Mouse (Mus musculus) liver, embryonic 14.5 days (tissue): ENCODE data around the gene Tbx1. TPM values are rescaled to one million over a fixed set of nuclear protein-coding genes. Genes with fewer than 3 reads are reported as not detected.

Experiments
- ATAC-seq: fragments of 200-750 bp; cut with Nextera tagmentation; 2 replicates; pipeline ENCODE4 v1.8.0; 2017; ENCODE audit warnings: moderate number of reproducible peaks, mild to moderate bottlenecking, moderate library complexity; ENCODE audit not compliant: insufficient read depth
- DNase-seq, 3 experiments: peaks; one replicate each; pipeline ENCODE4 v3.0.0-alpha.2; 2012 to 2013; ENCODE audit warnings: low read depth in 3 of 3, low spot score in 3 of 3
- H3K27ac ChIP-seq: fragments of 300-500 bp; sonication (generic); 2 replicates; pipeline ENCODE4 v1.5.1; 2014; ENCODE audit warnings: moderate library complexity, mild to moderate bottlenecking, control low read depth, inconsistent platforms
- H3K27me3 ChIP-seq: fragments of 300-500 bp; sonication (generic); 2 replicates; pipeline ENCODE4 v1.6.1; 2014; ENCODE audit warnings: mild to moderate bottlenecking, low read length, moderate library complexity; ENCODE audit not compliant: control insufficient read depth, insufficient read depth
- H3K36me3 ChIP-seq: fragments of 300-500 bp; sonication (generic); replicated peaks from 2 replicates; pipeline ENCODE4 v1.6.1; 2014; ENCODE audit warnings: low read depth; ENCODE audit not compliant: control insufficient read depth, insufficient read depth
- H3K4me1 ChIP-seq, 2 experiments: fragments of 200-500 bp in 1 of 2; fragments of 300-500 bp in 1 of 2; sonication (generic) in 1 of 2; replicated peaks; 2 replicates each; pipeline ENCODE4 v1.6.1; 2012 to 2014; ENCODE audit warnings: antibody characterized with exemption in 1 of 2, inconsistent platforms in 1 of 2, low read length in 1 of 2; ENCODE audit not compliant: control insufficient read depth in 2 of 2, insufficient read depth in 2 of 2
- H3K4me2 ChIP-seq: fragments of 300-500 bp; sonication (generic); 2 replicates; pipeline ENCODE4 v1.6.1; 2014; ENCODE audit warnings: low read depth, mild to moderate bottlenecking, control low read depth, moderate library complexity
- H3K4me3 ChIP-seq, 2 experiments: fragments of 200-500 bp in 1 of 2; fragments of 300-500 bp in 1 of 2; sonication (generic) in 1 of 2; 2 replicates each; pipeline ENCODE4 v1.5.1; 2012 to 2014; ENCODE audit warnings: low read depth in 2 of 2, low read length in 2 of 2, mild to moderate bottlenecking in 2 of 2, control low read depth in 1 of 2, inconsistent platforms in 1 of 2, moderate library complexity in 1 of 2; ENCODE audit not compliant: insufficient read depth in 1 of 2
- H3K9ac ChIP-seq: fragments of 300-500 bp; sonication (generic); replicated peaks from 2 replicates; pipeline ENCODE4 v1.6.1; 2014; ENCODE audit warnings: mild to moderate bottlenecking, control low read depth, moderate library complexity
- H3K9me3 ChIP-seq: fragments of 300-500 bp; sonication (generic); 2 replicates; pipeline ENCODE4 v1.6.1; 2016; ENCODE audit warnings: low read length, mixed read lengths; ENCODE audit not compliant: control insufficient read depth
- CTCF ChIP-seq: IDR thresholded peaks from 2 replicates; pipeline ENCODE4 v1.5.1; 2016; ENCODE audit warnings: antibody characterized with exemption, low read depth, control low read depth
- EP300 ChIP-seq: IDR thresholded peaks from 2 replicates; pipeline ENCODE4 v1.6.1; 2016; ENCODE audit warnings: antibody characterized with exemption, low read depth
- WGBS: fragments of 180-500 bp; shearing (Covaris S2); extraction: QIAGEN DNeasy Blood & Tissue Kit; methylation state at CpG from one replicate; pipeline ENCODE4 v1.1.7; 2014; ENCODE audit not compliant: insufficient replicate concordance; 5-methylcytosine and 5-hydroxymethylcytosine counted together
- polyA plus RNA-seq, 2 experiments: library from polyadenylated mRNA; depleted of rRNA in 1 of 2; stranded (reverse) in 1 of 2; unstranded in 1 of 2; fragments of >200 nt; fragmentation: Nextera tagmentation in 1 of 2; extraction: Ambion mirVana in 1 of 2; gene quantifications; 2 replicates each; pipeline versions ENCODE4 v1.2.1 to v1.2.3; 2012 to 2014

The Tbx1 gene
- polyA plus RNA-seq, 2 experiments = 0.02 TPM; not detected in 1

GRCm38 (mm10) chr16:18596255-18596654 is 5.8 kb upstream of the Tbx1 start:
- peaks cover 16% of the 10 kb centered on the region for H3K27me3 ChIP-seq

DNA sequence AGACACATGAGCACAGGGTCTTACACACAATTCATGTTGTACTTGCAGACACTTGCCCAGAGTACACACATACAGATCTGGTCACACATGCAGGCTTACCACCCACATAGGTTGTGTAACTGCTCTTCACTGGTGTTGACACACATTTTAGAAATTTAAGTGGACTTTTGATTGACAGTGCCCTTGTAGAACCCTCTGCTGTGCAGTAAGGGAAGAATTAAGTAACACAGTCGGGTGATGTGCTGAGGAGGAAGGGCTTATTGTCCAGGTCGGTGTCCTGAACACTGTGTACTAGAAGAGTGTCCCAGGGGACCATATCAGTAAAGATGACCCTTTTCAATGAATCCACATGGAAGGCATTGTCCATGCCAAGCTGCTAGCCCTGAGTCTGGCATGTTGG is 3.5 kb upstream of the Tbx1 start:
- 36% methylated on average over 2 of the region's 2 CpGs for WGBS
- no peak for ATAC-seq
- peaks cover 39% of the 10 kb centered on the region for H3K27me3 ChIP-seq
- H3K4me3 ChIP-seq = no peak overlapping the region
- no peak overlapping the region for H3K9ac ChIP-seq
- H3K27ac ChIP-seq = no peak overlapping the region
- no peaks in the 10 kb centered on the region for H3K36me3 ChIP-seq
- TF ChIP-seq EP300 = no peak
- TF ChIP-seq CTCF = no peak
- DNase-seq = no peak
- no peaks in the 10 kb centered on the region for H3K4me1 ChIP-seq
- H3K9me3 ChIP-seq = no peaks in the 10 kb centered on the region
- H3K4me2 ChIP-seq = no peak overlapping the region

More at GRCm38 (mm10) chr16:18596255-18596654, 5.8 kb upstream of the Tbx1 start:
- ATAC-seq = no peak
- Histone ChIP-seq H3K4me2 (no peak overlapping the region), H3K9me3 (no peaks in the 10 kb centered on the region), H3K27ac (no peak overlapping the region), H3K4me3 (no peak overlapping the region), H3K36me3 (no peaks in the 10 kb centered on the region), H3K4me1 (no peaks in the 10 kb centered on the region), H3K9ac (no peak overlapping the region)
- 58% methylated on average over 5 of the region's 5 CpGs for WGBS
- TF ChIP-seq EP300 (no peak), CTCF (no peak)
- DNase-seq = no peak

GRCm38 (mm10) chr16:18591047-18592018 is 862 bp upstream of the Tbx1 start:
- no peak overlapping the region for H3K9ac ChIP-seq

GRCm38 (mm10) chr16:18589080-18589621 is 1.3 kb downstream of the Tbx1 start:
- DNase-seq (no peak), ATAC-seq (no peak)
- H3K27ac ChIP-seq = no peak overlapping the region
- no peak overlapping the region for H3K9ac ChIP-seq
- H3K9me3 ChIP-seq = no peaks in the 10 kb centered on the region
- no peak overlapping the region for H3K4me3 ChIP-seq
- no peak overlapping the region for H3K4me2 ChIP-seq
- H3K36me3 ChIP-seq = no peaks in the 10 kb centered on the region
- H3K27me3 ChIP-seq = peaks cover 87% of the 10 kb centered on the region
- TF ChIP-seq EP300 (no peak), CTCF (no peak)
- H3K4me1 ChIP-seq = no peaks in the 10 kb centered on the region
- 16% methylated on average over 9 of the region's 9 CpGs for WGBS

More at GRCm38 (mm10) chr16:18591047-18592018, 862 bp upstream of the Tbx1 start:
- no peak overlapping the region for H3K4me2 ChIP-seq
- TF ChIP-seq EP300 (no peak), CTCF (peak; percentile 29; the same call in 1 of the 2 replicates)
- peaks cover 65% of the 10 kb centered on the region for H3K27me3 ChIP-seq
- ATAC-seq (no peak), DNase-seq (no peak)
- no peak overlapping the region for H3K4me3 ChIP-seq
- H3K27ac ChIP-seq = no peak overlapping the region
- no peaks in the 10 kb centered on the region for H3K4me1 ChIP-seq
- H3K36me3 ChIP-seq = no peaks in the 10 kb centered on the region
- H3K9me3 ChIP-seq = no peaks in the 10 kb centered on the region
- 3% methylated on average over 59 of the region's 59 CpGs for WGBS

DNA sequence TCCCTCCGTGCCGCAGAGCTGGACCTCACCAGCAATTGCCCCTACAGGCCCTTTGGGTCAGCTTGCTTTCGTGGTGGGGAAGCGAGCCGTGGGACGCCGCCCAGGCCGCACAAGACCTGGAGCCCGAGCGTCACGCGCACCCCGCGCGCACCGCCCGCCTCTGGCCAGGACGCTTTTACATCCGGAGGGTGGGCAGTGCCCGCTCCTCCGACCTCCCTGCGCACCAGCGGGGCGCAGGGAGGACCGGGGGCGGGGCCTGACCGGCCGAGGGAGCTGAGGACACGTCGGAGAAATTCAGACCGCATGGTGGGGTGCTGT is 1.8 kb downstream of the Tbx1 start:
- DNase-seq = no peak
- no peak overlapping the region for H3K4me3 ChIP-seq
- no peaks in the 10 kb centered on the region for H3K9me3 ChIP-seq
- WGBS = 2% methylated on average over 31 of the region's 31 CpGs
- H3K4me2 ChIP-seq = no peak overlapping the region
- H3K27ac ChIP-seq = no peak overlapping the region
- no peak for TF ChIP-seq EP300
- TF ChIP-seq CTCF = no peak
- H3K27me3 ChIP-seq = peaks cover 92% of the 10 kb centered on the region
- ATAC-seq = no peak
- H3K36me3 ChIP-seq = no peaks in the 10 kb centered on the region
- H3K9ac ChIP-seq = no peak overlapping the region
- H3K4me1 ChIP-seq = no peaks in the 10 kb centered on the region
